Mouse (Mus musculus) left cerebral cortex, adult 2 months (tissue): ENCODE data around the gene Trpm2. TPM values are rescaled to one million over a fixed set of nuclear protein-coding genes. Genes with fewer than 3 reads are reported as not detected.
A peak's percentile ranks its signal among the peaks of the same experiment; 100 is the strongest.

Experiments
- DNase-seq, 2 experiments: peaks; one replicate each; pipeline ENCODE4 v3.0.0; 2021 to 2022; ENCODE audit warnings: low spot score in 2 of 2, mixed read lengths in 1 of 2; ENCODE audit errors: extremely low spot score in 1 of 2
- H3K27ac ChIP-seq: fragments of 200-600 bp; 2 replicates; pipeline ENCODE4 v1.8.1; 2022
- H3K4me3 ChIP-seq: fragments of 200-600 bp; 2 replicates; pipeline ENCODE4 v1.8.1; 2022
- CTCF ChIP-seq: fragments of 200-600 bp; IDR thresholded peaks from 2 replicates; pipeline ENCODE4 v1.8.1; 2022; ENCODE audit warnings: antibody characterized with exemption, mild to moderate bottlenecking, moderate library complexity
- intact Hi-C: fragments of 180-260 bp; cut with DNase I; formaldehyde crosslinking; loops from one replicate; pipeline ENCODE4 v1.15.1; 2025
- total RNA-seq, 2 experiments: library from RNA; stranded (reverse); gene quantifications; 2 replicates each; pipeline ENCODE4 v1.2.3; 2021

Gene Trpm2
- total RNA-seq, 2 experiments from 2014 or later: 44.7 to 50.3 TPM

DNA sequence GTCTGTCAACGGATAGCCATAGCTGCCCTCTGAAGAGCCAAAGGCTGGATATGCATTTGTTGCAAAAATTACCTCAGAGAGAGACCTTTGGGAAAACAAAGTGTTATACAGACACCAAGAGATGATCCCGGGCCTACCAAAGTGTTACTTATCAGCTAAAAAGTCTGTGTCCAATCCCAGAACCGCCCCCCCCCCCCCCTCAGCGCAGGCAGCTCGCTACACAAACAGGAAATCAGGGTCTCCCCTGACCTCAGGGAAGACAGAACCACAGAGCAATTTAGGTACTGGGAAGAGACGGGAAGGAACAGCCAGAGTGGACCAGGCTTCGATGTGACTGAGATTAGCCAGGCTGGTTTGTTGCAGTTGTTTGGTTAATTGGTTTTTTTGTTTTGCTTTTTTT lies 36.8 kb upstream of the Trpm2 start:
- DNase-seq: no peak
- no peak overlapping the region for H3K4me3 ChIP-seq
- TF ChIP-seq CTCF: no peak
- intact Hi-C loops: loop anchor here (10.0 kb wide), 2 partner anchors 378 to 382 kb away; partner anchors contain the start of gene Ube2g2
- H3K27ac ChIP-seq: no peak overlapping the region; the same call in 1 of the 2 replicates

DNA sequence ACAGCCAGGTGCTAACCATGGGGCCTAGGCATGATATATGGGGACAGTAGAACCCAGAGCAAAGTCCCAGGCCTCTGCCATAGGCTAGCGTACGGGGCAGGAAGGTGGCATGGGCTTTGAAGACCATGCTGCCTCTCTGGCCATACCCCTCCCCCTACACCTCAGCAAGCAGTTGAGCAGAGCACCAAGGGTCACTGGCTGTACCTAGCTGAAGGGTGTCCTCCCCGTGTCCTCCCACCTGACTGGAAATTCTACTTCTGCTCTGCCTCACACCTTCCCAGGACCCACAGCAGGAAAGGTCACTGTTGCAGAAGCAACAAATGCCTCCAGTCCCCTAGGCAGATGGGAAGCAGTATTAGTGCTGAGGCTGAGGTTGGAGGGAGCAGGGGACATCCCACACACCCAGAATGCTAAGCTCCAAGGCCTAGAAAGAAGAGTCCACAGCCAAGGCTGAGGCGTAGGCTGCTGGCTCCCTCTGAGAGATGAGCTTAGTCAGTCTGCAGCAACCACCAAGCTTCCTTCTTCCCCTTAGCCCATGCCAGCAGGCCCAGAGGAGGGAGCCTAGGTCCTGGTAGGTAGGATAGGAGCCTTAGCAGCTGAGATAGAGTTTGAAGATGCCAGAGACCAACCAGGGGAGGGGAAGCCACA lies 35.6 kb upstream of the Trpm2 start:
- Histone ChIP-seq H3K27ac (peak overlapping the region; percentile 76), H3K4me3 (no peak overlapping the region)
- peak; percentile 14 to 32 for DNase-seq
- intact Hi-C loops: loop anchor here (10.0 kb wide), 2 partner anchors 379 to 381 kb away; partner anchors contain the start of gene Ube2g2
- no peak for TF ChIP-seq CTCF

DNA sequence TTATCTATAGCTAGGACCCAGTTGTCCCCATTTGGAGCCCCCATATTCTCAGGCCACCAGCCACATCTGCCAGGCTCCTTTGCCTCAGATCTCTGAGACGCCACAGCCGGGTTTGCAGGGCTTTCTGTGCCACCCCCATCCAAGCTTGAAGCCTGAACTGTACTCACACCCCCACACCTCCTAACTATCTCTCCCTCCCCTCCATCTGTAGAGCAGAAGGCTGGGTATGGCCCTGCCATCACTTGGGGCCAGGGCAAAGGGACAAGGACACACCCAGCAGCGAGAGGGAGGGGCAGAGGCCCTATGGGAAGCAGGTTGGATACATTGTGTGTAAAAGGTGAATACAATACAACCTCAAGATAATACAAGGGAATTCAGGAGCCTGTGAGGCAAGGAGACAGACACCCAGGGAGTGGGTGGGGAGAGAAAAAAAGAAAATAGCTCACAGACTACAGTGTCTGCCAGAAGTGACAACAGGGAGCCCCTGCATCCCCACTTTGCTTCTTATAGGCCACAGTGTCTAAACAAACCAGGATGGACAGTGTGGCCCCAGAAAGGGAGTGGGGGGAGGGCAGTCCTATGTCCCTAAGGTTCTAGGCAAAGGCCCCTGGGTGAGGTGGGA lies 34.2 kb upstream of the Trpm2 start:
- H3K4me3 ChIP-seq: no peak overlapping the region
- TF ChIP-seq CTCF: no peak
- peak overlapping the region; percentile 76 for H3K27ac ChIP-seq
- intact Hi-C loops: loop anchor here (10.0 kb wide), 2 partner anchors 380 kb away; partner anchors contain the start of gene Ube2g2
- DNase-seq: peak in 1 of 2 experiments; percentile 52

DNA sequence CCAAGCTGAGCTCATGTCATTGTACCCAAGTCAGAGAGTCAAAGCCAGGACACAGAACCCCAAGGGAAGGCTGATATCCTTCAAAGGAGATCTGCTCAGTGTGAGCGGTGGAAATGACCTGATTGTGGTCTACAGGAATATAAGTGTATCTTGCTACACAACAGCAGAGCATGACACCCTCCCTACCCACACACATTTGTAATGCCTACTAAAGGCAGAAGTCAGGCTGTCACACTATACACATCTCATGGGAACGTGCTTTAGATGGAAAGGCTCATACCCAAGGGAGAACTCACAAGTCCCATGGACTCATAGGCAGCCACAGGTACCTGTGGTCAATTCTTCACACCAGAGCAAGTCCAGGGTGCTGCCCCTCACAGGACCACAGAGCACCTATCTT lies 32.0 kb upstream of the Trpm2 start:
- H3K27ac ChIP-seq: peak overlapping the region; percentile 70
- no peak overlapping the region for H3K4me3 ChIP-seq
- intact Hi-C loops: loop anchor here (10.0 kb wide), 2 partner anchors 378 to 382 kb away; partner anchors contain the start of gene Ube2g2
- DNase-seq: peak in 1 of 2 experiments; percentile 16
- no peak for TF ChIP-seq CTCF

DNA sequence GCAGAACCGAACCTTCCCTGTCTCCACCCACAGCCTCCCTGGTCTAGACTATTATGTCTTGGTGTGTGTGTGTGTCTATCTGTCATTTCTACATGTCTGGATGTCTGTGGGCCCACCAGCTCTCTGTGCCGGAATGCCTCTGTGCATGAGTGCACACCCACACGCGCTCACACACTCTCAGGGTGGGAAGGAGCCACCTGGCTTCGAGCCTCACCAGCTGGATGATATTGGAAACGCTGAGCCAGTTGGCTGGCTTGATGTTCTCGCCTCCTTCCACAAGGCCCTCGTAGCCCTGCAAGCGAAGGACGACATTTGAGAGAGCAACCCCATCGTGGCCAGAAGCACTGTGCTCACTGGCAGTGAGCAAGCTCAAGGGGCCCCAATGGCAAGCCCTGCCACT lies 31.4 kb upstream of the Trpm2 start:
- intact Hi-C loops: loop anchor here (10.0 kb wide), 2 partner anchors 377 to 383 kb away; partner anchors contain the start of gene Ube2g2
- TF ChIP-seq CTCF: no peak
- peak; percentile 83 to 86 for DNase-seq
- Histone ChIP-seq H3K4me3 (no peak overlapping the region), H3K27ac (peak overlapping the region; percentile 88)

DNA sequence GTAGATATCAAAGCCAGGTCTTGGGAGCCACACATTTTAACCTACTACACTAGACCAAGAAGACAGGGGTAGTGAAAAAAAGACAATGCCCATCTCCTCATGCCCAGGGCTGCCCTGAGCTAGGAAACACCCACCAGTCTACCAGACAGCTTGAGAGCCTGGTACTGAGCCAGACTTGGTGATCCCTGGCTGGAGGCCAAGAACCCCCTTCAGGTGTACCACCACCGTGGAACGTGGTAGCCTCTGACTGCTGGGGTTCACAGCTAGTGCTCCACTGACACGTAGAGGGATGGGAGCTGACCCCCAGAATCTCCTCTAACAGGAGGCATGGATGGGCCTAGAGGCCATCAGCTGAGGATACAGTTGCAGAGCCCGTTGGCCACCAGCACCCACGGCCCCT lies 29.8 kb upstream of the Trpm2 start:
- intact Hi-C loops: loop anchor here (10.0 kb wide), 2 partner anchors 375 to 385 kb away; partner anchors contain the start of gene Ube2g2
- no peak for TF ChIP-seq CTCF
- DNase-seq: no peak
- no peak overlapping the region for H3K4me3 ChIP-seq
- H3K27ac ChIP-seq: no peak overlapping the region

DNA sequence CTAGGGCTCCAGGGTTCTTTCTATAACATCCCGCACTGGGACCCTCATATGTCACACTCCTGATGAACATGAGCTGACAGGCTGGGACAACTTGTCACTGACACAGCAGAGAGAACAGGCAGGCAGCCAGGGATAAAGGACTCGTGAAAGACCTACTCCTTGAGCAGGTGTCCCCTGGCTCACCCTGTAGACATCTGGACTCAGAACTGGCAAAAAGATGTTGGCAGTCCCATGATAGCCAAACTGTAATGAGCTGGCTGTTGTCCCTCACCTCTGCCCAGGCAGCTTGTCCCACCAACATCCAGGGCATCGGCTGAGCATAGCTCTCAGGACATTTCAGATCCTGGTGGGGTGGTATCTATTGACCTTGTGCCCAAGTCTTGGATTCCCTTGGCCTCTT lies 25.3 kb upstream of the Trpm2 start:
- H3K27ac ChIP-seq: no peak overlapping the region
- H3K4me3 ChIP-seq: no peak overlapping the region
- no peak for TF ChIP-seq CTCF
- DNase-seq: no peak
- intact Hi-C loops: no loop called here

DNA sequence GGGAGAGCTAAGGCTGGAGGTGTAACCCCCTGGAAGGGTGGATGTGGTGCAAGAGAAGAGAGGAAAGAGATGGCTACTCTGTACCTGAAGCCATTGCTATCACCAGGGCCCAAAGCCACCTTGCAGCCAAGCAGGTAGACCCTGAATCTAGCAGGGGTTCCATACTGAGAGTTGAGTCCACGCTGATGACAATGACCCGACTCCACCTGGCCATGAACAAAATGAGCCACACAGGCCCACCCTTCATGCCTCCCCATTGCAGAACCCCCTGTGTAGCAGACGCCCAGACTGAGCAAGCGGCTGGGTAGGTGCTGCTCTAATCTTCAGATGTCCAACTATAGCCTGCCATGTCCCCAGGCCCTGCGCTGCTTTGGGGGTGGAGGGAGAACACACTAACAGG lies 15.4 kb upstream of the Trpm2 start:
- intact Hi-C loops: loop anchor here (2.0 kb wide), 1 partner anchor 23 kb away; no protein-coding TSS in a partner anchor
- TF ChIP-seq CTCF: no peak
- no peak for DNase-seq
- Histone ChIP-seq H3K4me3 (no peak overlapping the region), H3K27ac (no peak overlapping the region; the same call in 1 of the 2 replicates)

DNA sequence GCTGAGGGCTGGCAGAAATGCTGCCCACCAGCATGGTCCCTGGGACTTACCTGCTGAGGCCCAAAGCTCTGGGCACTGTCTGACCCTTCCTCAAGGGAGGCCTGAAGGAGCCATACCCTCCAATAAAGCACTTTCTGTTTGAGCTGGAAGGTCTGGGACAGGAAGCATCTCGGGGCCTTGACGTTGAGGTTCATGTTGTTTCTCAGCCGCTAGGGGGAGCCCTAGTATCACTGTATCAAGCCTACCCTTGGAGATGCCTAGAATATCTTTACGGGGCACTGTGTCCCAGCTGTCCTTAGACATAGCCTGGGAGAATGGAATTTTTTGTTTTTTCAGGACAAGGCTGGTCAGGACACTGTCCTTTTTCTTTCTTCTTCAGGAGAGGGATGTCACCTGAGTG lies 14.3 kb upstream of the Trpm2 start:
- DNase-seq: peak; percentile 73 to 76
- Histone ChIP-seq H3K27ac (peak overlapping the region; percentile 78), H3K4me3 (no peak overlapping the region)
- intact Hi-C loops: loop anchor here (1.0 to 2.0 kb wide), 2 partner anchors 24 to 176 kb away; no protein-coding TSS in a partner anchor
- TF ChIP-seq CTCF: peak; percentile 88

DNA sequence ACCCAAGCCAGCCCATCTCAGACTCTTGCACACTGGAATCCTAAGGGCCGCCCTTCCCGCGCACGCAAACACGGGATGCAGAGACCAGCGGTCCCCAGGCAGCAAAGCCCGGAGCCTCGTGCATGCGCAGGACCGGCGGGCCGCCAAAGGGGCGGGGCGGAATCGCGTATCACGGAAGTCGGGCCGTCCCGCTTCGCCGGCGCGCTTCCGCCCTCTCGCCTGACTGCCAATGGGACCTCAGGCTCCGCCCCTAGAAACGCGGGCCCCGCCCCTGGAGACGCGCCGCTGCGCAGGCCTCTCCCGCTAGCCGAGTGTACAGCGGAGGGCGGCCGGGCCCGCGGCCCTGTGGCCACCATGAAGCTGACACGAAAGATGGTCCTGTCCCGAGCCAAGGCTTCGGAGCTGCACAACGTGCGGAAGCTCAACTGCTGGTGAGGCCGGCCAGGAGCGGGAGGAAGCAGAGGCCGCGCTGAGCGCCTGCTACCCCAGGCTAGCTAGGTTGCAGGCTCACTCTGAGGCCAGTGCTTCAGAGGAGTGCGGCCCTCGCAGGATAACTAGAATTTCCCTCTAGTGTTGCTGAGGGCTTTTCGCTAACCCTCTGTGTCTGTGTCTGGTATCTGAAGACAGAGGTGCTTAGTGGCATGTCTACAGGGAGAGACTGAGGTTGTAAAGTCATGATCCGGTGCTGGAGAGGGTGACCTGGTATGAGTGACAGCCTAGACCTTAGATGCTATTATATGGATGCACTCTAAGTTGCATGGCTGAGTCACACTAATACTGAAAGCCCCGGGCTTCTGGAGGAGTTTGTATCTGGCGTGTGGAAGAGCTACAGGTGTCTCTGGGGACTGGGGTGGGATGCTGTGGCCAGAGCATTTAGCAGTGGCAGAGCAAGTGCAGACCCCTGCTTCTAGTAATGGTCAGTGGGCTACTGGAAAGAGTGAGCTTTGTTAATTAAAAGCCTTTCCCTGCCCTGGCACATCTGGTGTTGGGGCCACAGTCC lies 8.3 kb upstream of the Trpm2 start, which contains the start of gene 1810043G02Rik:
1810043G02Rik (plus strand) TSS at position 174 of the 1,000 bp plus-strand sequence.
- H3K27ac ChIP-seq: peak within 1 kb of the TSS; percentile 90
- intact Hi-C loops: loop anchor here (10.0 kb wide), 1 partner anchor 354 kb away; the partner anchor contains the start of gene Ube2g2
- H3K4me3 ChIP-seq: peak within 1 kb of the TSS; percentile 82
- peak; percentile 99 to 100 for DNase-seq
- no peak; the same call in 1 of the 2 replicates for TF ChIP-seq CTCF
